Mouse (Mus musculus) cerebellum, adult 11 months (tissue): ENCODE data around the gene P3h3.
"Not testable (repeated sequence)": the region's sequence is repeated elsewhere in the genome, so short reads cannot be mapped to it uniquely, and the experiment has no call there.

ENCODE experiments used
- DNase-seq: peaks from one replicate; pipeline ENCODE4 v3.0.0; 2022

Gene P3h3

GRCm38 (mm10) chr6:124856916-124857839, at the start of gene P3h3:
TSS of gene P3h3 (minus strand) at chr6:124857752.
- peak; percentile 90 for DNase-seq

- no peak for DNase-seq
Measured at GRCm38 (mm10) chr6:124904991-124905860, 47.7 kb upstream of the P3h3 start.

DNA sequence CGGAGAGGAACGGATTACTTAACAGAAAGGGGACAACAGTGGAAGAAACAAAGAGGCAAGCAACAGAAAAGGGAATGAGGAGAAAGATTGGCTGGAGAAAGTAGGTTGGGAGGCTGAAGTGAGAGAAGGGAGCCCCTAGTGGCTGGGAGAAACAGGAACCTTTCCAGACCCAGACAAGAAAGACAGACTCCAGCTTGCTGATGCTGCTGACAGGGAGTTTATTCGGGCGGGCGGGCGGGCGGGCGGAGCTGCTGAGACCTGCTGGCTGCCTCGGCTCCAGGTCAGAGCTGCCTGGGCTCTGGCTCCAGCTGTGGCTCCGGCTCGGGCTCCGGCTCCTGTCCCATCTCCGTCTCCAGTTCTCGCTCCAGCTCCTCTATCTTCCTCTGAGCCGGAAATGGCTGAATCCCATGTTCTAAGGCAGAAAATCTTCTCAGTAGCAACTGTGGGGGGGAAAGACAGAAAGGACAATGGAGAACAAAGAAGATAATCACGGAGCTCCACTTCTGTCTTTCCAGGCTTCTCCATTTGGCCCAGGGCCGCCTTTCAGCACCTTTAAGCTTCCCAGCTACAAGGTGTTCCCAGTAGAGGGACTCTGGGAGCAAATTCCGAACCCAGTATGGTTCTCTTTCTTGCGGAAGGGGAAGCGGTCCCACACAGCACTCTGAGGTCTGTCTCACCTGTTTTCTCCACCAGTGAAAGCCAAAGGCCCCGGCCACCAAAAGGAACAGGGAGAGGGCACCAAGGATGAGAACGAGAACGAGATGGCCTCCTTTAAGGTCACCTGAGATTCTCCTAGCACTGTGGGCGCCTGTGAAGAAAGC, 46.8 kb upstream of the P3h3 start:
- DNase-seq: peak; percentile 71

- DNase-seq: peak; percentile 98
Measured at GRCm38 (mm10) chr6:124903580-124904151, 46.1 kb upstream of the P3h3 start.

GRCm38 (mm10) chr6:124901851-124902250, 44.3 kb upstream of the P3h3 start:
- no peak for DNase-seq

DNA sequence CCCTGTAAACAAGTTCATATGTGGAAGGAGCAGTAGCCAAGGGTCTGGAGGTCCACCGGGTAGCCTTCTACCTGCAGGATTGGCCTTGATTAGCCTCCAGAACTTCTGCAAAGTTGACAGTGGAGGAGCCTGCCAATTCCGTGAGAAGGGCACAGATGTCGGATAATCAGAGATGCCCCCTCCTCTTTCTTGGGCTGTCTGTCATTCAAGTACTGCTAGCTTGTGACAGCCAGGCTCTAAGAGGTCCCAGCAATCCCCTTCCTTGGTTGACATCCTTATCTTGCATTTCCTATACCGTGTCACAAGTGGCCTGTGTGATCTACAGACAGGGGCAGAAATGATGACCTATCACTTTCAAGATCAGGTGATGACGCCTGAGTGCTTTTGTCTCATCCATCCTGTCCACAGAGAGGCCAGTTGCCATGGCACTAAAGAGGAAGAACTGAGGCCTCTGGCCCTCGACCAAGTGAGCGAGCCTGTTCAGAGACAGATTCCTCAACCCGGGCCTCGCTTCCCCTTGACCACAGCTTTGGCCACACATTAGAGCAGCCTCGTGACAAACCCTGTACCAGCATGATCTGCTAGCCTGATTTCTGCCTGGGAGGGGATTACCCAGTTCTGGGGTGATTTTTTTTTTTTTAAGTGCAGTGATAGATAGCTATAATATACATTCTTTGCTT, 43.4 kb upstream of the P3h3 start:
- DNase-seq: no peak

DNA sequence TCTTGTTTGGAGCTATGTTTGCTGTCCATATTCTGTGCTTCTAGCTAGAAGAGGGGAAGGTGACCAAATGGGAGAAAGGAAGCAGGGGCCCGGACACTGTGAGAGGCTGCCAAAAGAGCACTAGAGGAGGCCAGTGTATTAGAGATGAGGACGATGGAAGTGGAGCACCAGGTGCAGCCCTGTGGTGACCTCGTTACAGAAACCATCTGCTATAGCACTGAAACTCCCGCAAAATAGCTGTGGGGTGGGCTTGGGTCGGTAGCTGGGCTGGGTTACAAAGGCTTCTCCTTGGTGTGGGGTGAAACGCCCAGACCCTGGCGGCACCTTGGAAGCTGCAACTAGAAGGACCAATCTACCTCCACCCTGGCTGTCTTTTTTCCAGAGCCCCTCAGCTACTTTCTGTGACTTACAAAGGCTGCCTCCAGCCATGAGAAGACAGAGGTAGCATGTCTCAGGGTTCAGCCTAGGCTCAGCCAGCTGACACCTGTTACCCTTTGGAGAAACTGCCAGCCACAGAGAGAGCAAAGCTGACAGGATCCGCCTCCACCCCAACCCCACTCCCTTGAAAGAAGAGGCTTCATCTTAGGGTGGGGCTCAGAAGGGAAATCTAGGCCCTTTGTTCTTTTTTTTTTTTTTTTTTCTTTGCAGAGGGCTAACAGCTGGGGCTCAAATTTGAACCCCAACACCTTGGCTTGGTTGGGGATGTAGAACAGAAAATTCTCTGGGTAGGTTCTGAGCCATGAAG, 42.7 kb upstream of the P3h3 start:
- DNase-seq: no peak

- DNase-seq: no peak
Measured at GRCm38 (mm10) chr6:124898359-124898758, 40.8 kb upstream of the P3h3 start.

DNA sequence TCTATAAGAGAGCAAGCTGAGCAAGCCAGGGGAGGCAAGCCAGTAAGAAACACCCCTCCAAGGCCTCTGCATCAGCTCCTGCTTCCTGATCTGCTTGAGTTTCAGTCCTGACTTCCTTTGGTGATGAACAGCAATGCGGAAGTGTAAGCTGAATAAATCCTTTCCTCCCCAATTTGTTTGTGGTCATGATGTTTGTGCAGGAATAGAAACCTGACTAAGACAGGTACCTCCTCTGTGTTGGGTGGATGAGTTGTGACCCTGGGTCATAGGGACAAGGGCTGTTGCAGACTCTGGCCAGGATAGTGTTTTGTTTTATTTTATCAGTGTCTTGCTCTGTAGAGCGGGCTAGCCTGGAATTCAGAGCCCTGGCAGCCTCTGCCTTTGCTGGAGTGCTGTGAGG, 36.6 kb upstream of the P3h3 start:
- not testable (repeated sequence) for DNase-seq

GRCm38 (mm10) chr6:124890997-124891396, 33.4 kb upstream of the P3h3 start:
- DNase-seq: no peak

- DNase-seq: no peak
Measured at GRCm38 (mm10) chr6:124888555-124889125, 31.1 kb upstream of the P3h3 start.

DNA sequence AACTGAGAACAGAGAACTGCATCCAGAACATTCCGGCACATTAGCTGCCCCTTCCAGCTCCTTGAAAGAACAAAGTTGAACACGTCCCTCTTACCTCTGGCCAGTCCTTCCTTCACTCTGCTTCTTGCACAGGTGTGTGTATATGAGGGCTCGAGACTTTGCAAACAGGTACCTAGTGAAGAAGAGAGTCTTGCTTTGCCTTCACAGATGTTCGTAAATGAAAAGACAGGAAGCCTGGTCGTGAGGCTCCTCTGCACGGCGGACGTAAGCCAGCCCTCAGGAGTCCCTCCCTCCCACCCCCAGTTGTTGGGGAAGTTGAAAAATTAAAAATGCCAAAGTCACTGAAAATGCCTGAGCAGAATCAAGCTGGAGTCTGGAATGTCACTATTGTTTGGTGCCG, 30.4 kb upstream of the P3h3 start, which contains the start of gene Cd4:
TSS of gene Cd4 (minus strand) at position 236 of the 400 bp plus-strand sequence.
- DNase-seq: no peak

DNA sequence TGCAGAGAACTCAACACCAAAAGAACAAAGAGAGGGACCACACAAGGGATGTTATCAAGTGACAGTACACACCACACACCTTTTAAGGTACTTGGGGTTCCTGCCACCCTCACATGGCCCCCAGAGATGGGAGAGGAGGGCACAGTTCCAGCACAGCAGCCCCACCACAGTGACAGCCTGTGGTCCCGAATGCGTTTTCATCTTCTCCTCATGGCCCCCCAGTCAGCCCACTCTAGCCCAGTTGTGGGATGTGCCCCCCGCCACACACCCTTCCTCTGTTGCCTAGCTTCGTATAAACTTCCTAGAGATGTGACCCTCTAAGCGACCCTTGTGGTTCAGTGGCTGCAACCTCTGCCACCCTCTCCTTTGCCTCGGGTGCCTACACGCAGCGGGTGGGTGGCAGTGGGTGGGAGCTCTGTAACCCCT, 28.4 kb upstream of the P3h3 start:
- no peak for DNase-seq

- DNase-seq: peak; percentile 79
Measured at GRCm38 (mm10) chr6:124884714-124885500, 27.4 kb upstream of the P3h3 start.

GRCm38 (mm10) chr6:124883351-124883750, 25.8 kb upstream of the P3h3 start:
- DNase-seq: no peak

GRCm38 (mm10) chr6:124881821-124882220, 24.3 kb upstream of the P3h3 start:
- no peak for DNase-seq

GRCm38 (mm10) chr6:124879390-124879789, 21.8 kb upstream of the P3h3 start:
- no peak for DNase-seq

GRCm38 (mm10) chr6:124874348-124874747, 16.8 kb upstream of the P3h3 start:
- no peak for DNase-seq

GRCm38 (mm10) chr6:124866560-124866959, 9.0 kb upstream of the P3h3 start:
- no peak for DNase-seq
